Mouse (Mus musculus): ENCODE measurements around the gene Spin2d. TPM values are rescaled to one million over a fixed set of nuclear protein-coding genes. Genes with fewer than 3 reads are reported as not detected.
"Not testable (repeated sequence)": the region's sequence is repeated elsewhere in the genome, so short reads cannot be mapped to it uniquely, and the experiment has no call there.

The Spin2d gene
- not detected in 2 replicates for polyA plus RNA-seq (2015; fragmentation: Nextera tagmentation; extraction: Ambion mirVana)

GRCm38 (mm10) chrX:73176889-73177288, at the start of gene Spin2d:
TSS of gene Spin2d (minus strand) at chrX:73176989.
- not testable (repeated sequence) for H3K4me3 ChIP-seq; H3K27me3 ChIP-seq; ATAC-seq (ENCODE audit: insufficient number of reproducible peaks, low FRiP score, low TSS enrichment, low read depth); H3K27ac ChIP-seq; H3K9ac ChIP-seq; H3K4me1 ChIP-seq; H3K36me3 ChIP-seq; H3K4me2 ChIP-seq; H3K9me3 ChIP-seq
- 88% methylated on average over 4 of the region's 15 CpGs for WGBS

GRCm38 (mm10) chrX:73225365-73225764, 48.6 kb upstream of the Spin2d start:
- Histone ChIP-seq H3K27ac (no peak overlapping the region), H3K27me3 (peaks cover 13% of the 10 kb centered on the region), H3K9ac (no peak overlapping the region), H3K4me3 (no peak overlapping the region), H3K9me3 (no peaks in the 10 kb centered on the region), H3K4me1 (no peaks in the 10 kb centered on the region; the same call in 1 of the 2 replicates), H3K36me3 (no peaks in the 10 kb centered on the region), H3K4me2 (no peak overlapping the region)
- ATAC-seq (ENCODE audit: insufficient number of reproducible peaks, low FRiP score, low TSS enrichment, low read depth): no peak
- 48% methylated on average over 1 of the region's 1 CpGs for WGBS

- H3K4me3 ChIP-seq; H3K4me1 ChIP-seq; H3K27me3 ChIP-seq; ATAC-seq (ENCODE audit: insufficient number of reproducible peaks, low FRiP score, low TSS enrichment, low read depth); H3K9me3 ChIP-seq; H3K4me2 ChIP-seq; H3K36me3 ChIP-seq; H3K27ac ChIP-seq; H3K9ac ChIP-seq: not testable (repeated sequence)
- 80% methylated on average over 19 of the region's 19 CpGs for WGBS
Observed at GRCm38 (mm10) chrX:73213819-73214564, 37.2 kb upstream of the Spin2d start, which contains the start of gene Xlr4b. TSS of gene Xlr4b (plus strand) at chrX:73214333.

GRCm38 (mm10) chrX:73191934-73192333, 15.1 kb upstream of the Spin2d start, which contains the start of gene Xlr3b:
TSS of gene Xlr3b (plus strand) at chrX:73192207.
- WGBS: 79% methylated on average over 12 of the region's 12 CpGs
- H3K27me3 ChIP-seq; H3K4me1 ChIP-seq; H3K9ac ChIP-seq; H3K4me3 ChIP-seq; H3K36me3 ChIP-seq; H3K27ac ChIP-seq; H3K4me2 ChIP-seq; ATAC-seq (ENCODE audit: insufficient number of reproducible peaks, low FRiP score, low TSS enrichment, low read depth); H3K9me3 ChIP-seq: not testable (repeated sequence)

- not testable (repeated sequence) for H3K9ac ChIP-seq; ATAC-seq (ENCODE audit: insufficient number of reproducible peaks, low FRiP score, low TSS enrichment, low read depth); H3K27me3 ChIP-seq; H3K4me3 ChIP-seq; H3K36me3 ChIP-seq; H3K4me1 ChIP-seq; H3K9me3 ChIP-seq; H3K4me2 ChIP-seq; H3K27ac ChIP-seq
- no CpG with 5 or more reads among the region's 7 CpGs for WGBS
Observed at GRCm38 (mm10) chrX:73149350-73149749, 27.4 kb downstream of the Spin2d start, which contains the start of gene DXBay18. TSS of gene DXBay18 (minus strand) at chrX:73149450.

GRCm38 (mm10) chrX:73148496-73148895, 28.3 kb downstream of the Spin2d start, which contains the start of gene Xlr5b:
TSS of gene Xlr5b (plus strand) at chrX:73148796.
- not testable (repeated sequence) for H3K9me3 ChIP-seq; H3K4me1 ChIP-seq; H3K36me3 ChIP-seq; ATAC-seq (ENCODE audit: insufficient number of reproducible peaks, low FRiP score, low TSS enrichment, low read depth); H3K4me3 ChIP-seq; H3K4me2 ChIP-seq; H3K9ac ChIP-seq; H3K27me3 ChIP-seq; H3K27ac ChIP-seq
- WGBS: no CpG with 5 or more reads among the region's 20 CpGs

GRCm38 (mm10) chrX:73143218-73143618, 33.6 kb downstream of the Spin2d start:
- H3K4me3 ChIP-seq; H3K4me1 ChIP-seq; H3K9me3 ChIP-seq; H3K27ac ChIP-seq; ATAC-seq (ENCODE audit: insufficient number of reproducible peaks, low FRiP score, low TSS enrichment, low read depth); H3K9ac ChIP-seq; H3K36me3 ChIP-seq; H3K4me2 ChIP-seq; H3K27me3 ChIP-seq: not testable (repeated sequence)
- WGBS: no CpG with 5 or more reads among the region's 7 CpGs

Other genes with a start within 250 kb of the Spin2d start
- 76.3 and 82.8 TPM in 2 replicates for gene Zfp185, start 189.7 kb downstream of the Spin2d start, polyA plus RNA-seq (2015; fragmentation: Nextera tagmentation; extraction: Ambion mirVana)
- 0.24 and 0.49 TPM in 2 replicates for gene Pnma5, start 139.9 kb downstream of the Spin2d start, polyA plus RNA-seq (2015; fragmentation: Nextera tagmentation; extraction: Ambion mirVana)
- 0.07 and 0.17 TPM in 2 replicates for gene Pnma3, start 112.2 kb downstream of the Spin2d start, polyA plus RNA-seq (2015; fragmentation: Nextera tagmentation; extraction: Ambion mirVana)
- 0.86 and 1.1 TPM in 2 replicates for gene Xlr4a, start 94.5 kb downstream of the Spin2d start, polyA plus RNA-seq (2015; fragmentation: Nextera tagmentation; extraction: Ambion mirVana)
- gene Xlr3a, start 79.9 kb downstream of the Spin2d start, polyA plus RNA-seq (2015; fragmentation: Nextera tagmentation; extraction: Ambion mirVana): 2.1 and 2.5 TPM in 2 replicates
- 0.14 and 0.15 TPM in 2 replicates for gene Gm14685, start 59.9 kb downstream of the Spin2d start, polyA plus RNA-seq (2015; fragmentation: Nextera tagmentation; extraction: Ambion mirVana)
- gene Xlr5b, start 28.2 kb downstream of the Spin2d start, polyA plus RNA-seq (2015; fragmentation: Nextera tagmentation; extraction: Ambion mirVana): not detected in 2 replicates
- not detected in 2 replicates for gene DXBay18, start 27.5 kb downstream of the Spin2d start, polyA plus RNA-seq (2015; fragmentation: Nextera tagmentation; extraction: Ambion mirVana)
- 12.6 and 12.9 TPM in 2 replicates for gene Xlr3b, start 15.2 kb upstream of the Spin2d start, polyA plus RNA-seq (2015; fragmentation: Nextera tagmentation; extraction: Ambion mirVana)
- gene Xlr4b, start 37.3 kb upstream of the Spin2d start, polyA plus RNA-seq (2015; fragmentation: Nextera tagmentation; extraction: Ambion mirVana): 0.52 and 1.0 TPM in 2 replicates
- 12.9 and 14.0 TPM in 2 replicates for gene F8a, start 51.3 kb upstream of the Spin2d start, polyA plus RNA-seq (2015; fragmentation: Nextera tagmentation; extraction: Ambion mirVana)
- 0.14 and 0.22 TPM in 2 replicates for gene Xlr4c, start 66.1 kb upstream of the Spin2d start, polyA plus RNA-seq (2015; fragmentation: Nextera tagmentation; extraction: Ambion mirVana)
- 0.37 TPM in 1 of 2 replicates, not detected in the other for gene Xlr3c, start 88.4 kb upstream of the Spin2d start, polyA plus RNA-seq (2015; fragmentation: Nextera tagmentation; extraction: Ambion mirVana)
- not detected in 2 replicates for gene Xlr5a, start 116.0 kb upstream of the Spin2d start, polyA plus RNA-seq (2015; fragmentation: Nextera tagmentation; extraction: Ambion mirVana)
- gene Xlr5c, start 116.0 kb upstream of the Spin2d start, polyA plus RNA-seq (2015; fragmentation: Nextera tagmentation; extraction: Ambion mirVana): not detected in 2 replicates
- gene Gm45015, start 159.9 kb upstream of the Spin2d start, polyA plus RNA-seq (2015; fragmentation: Nextera tagmentation; extraction: Ambion mirVana): not detected in 2 replicates
- gene Zfp275, start 165.6 kb upstream of the Spin2d start, polyA plus RNA-seq (2015; fragmentation: Nextera tagmentation; extraction: Ambion mirVana): 19.0 and 19.4 TPM in 2 replicates
- gene Gm18336, start 221.7 kb upstream of the Spin2d start, polyA plus RNA-seq (2015; fragmentation: Nextera tagmentation; extraction: Ambion mirVana): not detected in 2 replicates
- 0.14 and 0.15 TPM in 2 replicates for gene Zfp92, start 234.1 kb upstream of the Spin2d start, polyA plus RNA-seq (2015; fragmentation: Nextera tagmentation; extraction: Ambion mirVana)

Data from limb, embryonic 15.5 days (tissue).